Mouse (Mus musculus): ENCODE results near the gene Mbtps2. TPM values are rescaled to one million over a fixed set of nuclear protein-coding genes. Genes with fewer than 3 reads are reported as not detected.

Mbtps2 gene
- total and polyA plus RNA-seq, 3 experiments = 5.8 to 30.2 (median 12.4) TPM

- no peak for DNase-seq (ENCODE audit: extremely low read depth)
- dilution Hi-C loops (cut with MboI; ENCODE audit: extremely low pct_ligation_motif_present, extremely low pct_unique_long_range_greater_than_20kb, low sequenced_read_pairs) (no loop called here), in situ Hi-C loops (cut with MboI; ENCODE audit: low pct_ligation_motif_present, low pct_unique_long_range_greater_than_20kb, low sequenced_read_pairs) (no loop called here)
- no peaks in the 10 kb centered on the region for H3K4me1 ChIP-seq (ENCODE audit: control insufficient read depth in 1 of 2, insufficient read depth in 2 of 2)
- TF ChIP-seq ZNF384 (IDR thresholded peaks at IDR 0.05; ENCODE audit: low read depth, low read length) (no peak), RCOR1 (conservative IDR thresholded peaks at IDR 0.05; ENCODE audit: low read depth, low read length) (no peak), JUND (conservative IDR thresholded peaks at IDR 0.05; ENCODE audit: low read depth, low read length) (no peak), SMC3 (IDR thresholded peaks at IDR 0.05; ENCODE audit: low read depth, low read length) (no peak), USF2 (conservative IDR thresholded peaks at IDR 0.05; ENCODE audit: low read depth, low read length) (no peak), ZC3H11A (IDR thresholded peaks at IDR 0.05; ENCODE audit: low read depth, low read length) (no peak), ZKSCAN1 (IDR thresholded peaks at IDR 0.05; ENCODE audit: borderline replicate concordance, low read depth, low read length) (no peak), POLR2AphosphoS2 (IDR thresholded peaks at IDR 0.05; ENCODE audit: low read depth, low read length) (no peak), MAZ (IDR thresholded peaks at IDR 0.05; ENCODE audit: low read depth, low read length) (no peak), TCF12 (IDR thresholded peaks at IDR 0.05; ENCODE audit: low read depth, low read length) (no peak), MXI1 (IDR thresholded peaks at IDR 0.05; ENCODE audit: low read depth, low read length) (no peak), MAX (IDR thresholded peaks at IDR 0.05; ENCODE audit: low read length) (no peak), EP300 (IDR thresholded peaks at IDR 0.05; ENCODE audit: low read length) (no peak), ELF1 (IDR thresholded peaks at IDR 0.05; ENCODE audit: low read depth, low read length) (no peak), MEF2A (IDR thresholded peaks at IDR 0.05; ENCODE audit: borderline replicate concordance, low read depth, low read length) (no peak)
- no peak overlapping the region for H3K27ac ChIP-seq (ENCODE audit: insufficient read depth, low read depth)
- no peak overlapping the region for H3K4me3 ChIP-seq (replicated peaks in 1 of 3; ENCODE audit: low read depth in 2 of 3, low read length in 2 of 3, poor library complexity in 1 of 3)
- H3K36me3 ChIP-seq (replicated peaks in 1 of 2; ENCODE audit: control insufficient read depth in 1 of 2, insufficient read depth in 1 of 2, low read length in 1 of 2) = no peaks in the 10 kb centered on the region
- H3K9ac ChIP-seq (ENCODE audit: insufficient read depth, low read depth) = no peak overlapping the region
- no peak overlapping the region for H3K4me2 ChIP-seq (ENCODE audit: insufficient read depth, low read depth, poor library complexity, severe bottlenecking)
- H3K79me2 ChIP-seq (replicated peaks; ENCODE audit: control insufficient read depth, extremely low read depth, insufficient read depth, poor library complexity, severe bottlenecking) = no peaks in the 10 kb centered on the region
- H3K27me3 ChIP-seq (replicated peaks) = no peaks in the 10 kb centered on the region
- H3K9me3 ChIP-seq (replicated peaks; ENCODE audit: low read length) = no peaks in the 10 kb centered on the region
Measured at GRCm38 (mm10) chrX:157637253-157637652, 38.7 kb upstream of the Mbtps2 start.

GRCm38 (mm10) chrX:157633676-157634414 lies 35.3 kb upstream of the Mbtps2 start:
- H3K36me3 ChIP-seq (replicated peaks in 1 of 2; ENCODE audit: control insufficient read depth in 1 of 2, insufficient read depth in 1 of 2, low read length in 1 of 2) = no peaks in the 10 kb centered on the region

More at GRCm38 (mm10) chrX:157633676-157634414, 35.3 kb upstream of the Mbtps2 start:
- Histone ChIP-seq H3K9me3 (replicated peaks; ENCODE audit: low read length) (no peaks in the 10 kb centered on the region), H3K79me2 (replicated peaks; ENCODE audit: control insufficient read depth, extremely low read depth, insufficient read depth, poor library complexity, severe bottlenecking) (no peaks in the 10 kb centered on the region), H3K27me3 (replicated peaks) (no peaks in the 10 kb centered on the region), H3K4me3 (replicated peaks in 1 of 3; ENCODE audit: low read depth in 2 of 3, low read length in 2 of 3, poor library complexity in 1 of 3) (no peak overlapping the region), H3K9ac (ENCODE audit: insufficient read depth, low read depth) (no peak overlapping the region), H3K4me1 (ENCODE audit: control insufficient read depth in 1 of 2, insufficient read depth in 2 of 2) (no peaks in the 10 kb centered on the region), H3K4me2 (ENCODE audit: insufficient read depth, low read depth, poor library complexity, severe bottlenecking) (no peak overlapping the region), H3K27ac (ENCODE audit: insufficient read depth, low read depth) (no peak overlapping the region)
- DNase-seq (ENCODE audit: extremely low read depth) = no peak
- dilution Hi-C loops (cut with MboI; ENCODE audit: extremely low pct_ligation_motif_present, extremely low pct_unique_long_range_greater_than_20kb, low sequenced_read_pairs) = no loop called here
- in situ Hi-C loops (cut with MboI; ENCODE audit: low pct_ligation_motif_present, low pct_unique_long_range_greater_than_20kb, low sequenced_read_pairs) = no loop called here
- TF ChIP-seq ZMIZ1 (IDR thresholded peaks at IDR 0.05; ENCODE audit: low read depth, low read length) (no peak), BHLHE40 (IDR thresholded peaks at IDR 0.05; ENCODE audit: low read depth, low read length) (no peak), MAX (IDR thresholded peaks at IDR 0.05; ENCODE audit: low read length) (no peak), ZNF384 (IDR thresholded peaks at IDR 0.05; ENCODE audit: low read depth, low read length) (no peak), TBP (conservative IDR thresholded peaks at IDR 0.05; ENCODE audit: low read depth, low read length) (no peak), KAT2A (IDR thresholded peaks at IDR 0.05; ENCODE audit: insufficient replicate concordance, low read length) (no peak), POLR2A (IDR thresholded peaks at IDR 0.05; ENCODE audit: low read depth, low read length) (no peak), GABPA (IDR thresholded peaks at IDR 0.05; ENCODE audit: insufficient replicate concordance, low read depth, low read length) (no peak), SIN3A (IDR thresholded peaks at IDR 0.05; ENCODE audit: low read length) (no peak), ELF1 (IDR thresholded peaks at IDR 0.05; ENCODE audit: low read depth, low read length) (no peak), CTCF (conservative IDR thresholded peaks at IDR 0.05 in 1 of 2, IDR thresholded peaks at IDR 0.05 in 1 of 2; ENCODE audit: low read depth in 2 of 2, low read length in 2 of 2) (no peak), IRF4 (IDR thresholded peaks at IDR 0.05; ENCODE audit: low read depth, low read length) (no peak), NELFE (IDR thresholded peaks at IDR 0.05; ENCODE audit: low read depth, low read length) (no peak)
